In genomic region chr15:96254356-96254755, GRCm38 (mm10) we compare ENCODE assay signal across 9 mouse cellular contexts. TPM values are rescaled to one million over a fixed set of nuclear protein-coding genes. Genes with fewer than 3 reads are reported as not detected.
A peak's percentile ranks its signal among the peaks of the same experiment; 100 is the strongest.
DNase-seq lines count a peak whose midpoint lies in the region; ATAC-seq and TF ChIP-seq lines count a peak whose summit lies in the region.
"Had no signal": no experiment of that assay in that cellular context is flagged by ENCODE, and none has a peak within 500 bp of the region (broad histone marks: within the 10 kb centered on the region; RNA-seq: fewer than 3 reads in every experiment).

No protein-coding gene starts in this region.

- ATAC-seq in heart, embryonic 15.5 days (replicated peaks; ENCODE audit: insufficient number of reproducible peaks, insufficient read depth, low FRiP score, low read depth), result 0 out of 2 replicates have a peak, but pooled peaks have one; percentile 11
- ATAC-seq in hindbrain, embryonic 12.5 days (ENCODE audit: low FRiP score), result no peak
- ATAC-seq in midbrain, embryonic 13.5 days, result no peak

- H3K36me3 ChIP-seq in heart, embryonic 15.5 days, result no peaks in the 10 kb centered on the region
- no peaks in the 10 kb centered on the region for H3K36me3 ChIP-seq in hindbrain, embryonic 12.5 days
- no peaks in the 10 kb centered on the region for H3K36me3 ChIP-seq in midbrain, embryonic 13.5 days
- H3K36me3 ChIP-seq: G1E had no signal

- peak overlapping the region; percentile 44 for H3K4me3 ChIP-seq in heart, embryonic 15.5 days
- H3K4me3 ChIP-seq in cortical plate, adult 2 months (ENCODE audit: insufficient read depth, low read length), result peak overlapping the region; percentile 19; the same call in 1 of the 2 replicates
- H3K4me3 ChIP-seq in hindbrain, embryonic 12.5 days, result peak overlapping the region; percentile 26
- peak overlapping the region; percentile 36 for H3K4me3 ChIP-seq in midbrain, embryonic 13.5 days (replicated peaks)

- TF ChIP-seq POLR2A in cortical plate, adult 2 months (IDR thresholded peaks at IDR 0.05; ENCODE audit: extremely low read depth, insufficient read depth, low read length), result no peak

- H3K9ac ChIP-seq in heart, embryonic 15.5 days, result peak overlapping the region; percentile 38; the same call in 1 of the 2 replicates
- peak overlapping the region; percentile 32; the same call in 1 of the 2 replicates for H3K9ac ChIP-seq in hindbrain, embryonic 12.5 days
- peak overlapping the region; percentile 48; the same call in 1 of the 2 replicates for H3K9ac ChIP-seq in midbrain, embryonic 13.5 days (replicated peaks)

- no peak for TF ChIP-seq CTCF in cortical plate, adult 2 months (IDR thresholded peaks at IDR 0.05; ENCODE audit: extremely low read depth, insufficient read depth, low read length)

- peaks cover 15% of the 10 kb centered on the region for H3K4me1 ChIP-seq in heart, embryonic 15.5 days (replicated peaks)
- no peaks in the 10 kb centered on the region for H3K4me1 ChIP-seq in cortical plate, adult 2 months (ENCODE audit: control insufficient read depth, insufficient read depth, low read length)
- peaks cover 5% of the 10 kb centered on the region; the same call in 1 of the 2 replicates for H3K4me1 ChIP-seq in hindbrain, embryonic 12.5 days
- H3K4me1 ChIP-seq in midbrain, embryonic 13.5 days (replicated peaks), result peaks cover 9% of the 10 kb centered on the region; the same call in 1 of the 2 replicates

- H3K27ac ChIP-seq in heart, embryonic 15.5 days, result peak overlapping the region; percentile 46
- H3K27ac ChIP-seq in cortical plate, adult 2 months (ENCODE audit: insufficient read depth, low read length), result no peak overlapping the region
- H3K27ac ChIP-seq in hindbrain, embryonic 12.5 days, result no peak overlapping the region
- no peak overlapping the region for H3K27ac ChIP-seq in midbrain, embryonic 13.5 days

- no peak for DNase-seq in heart, postnatal 4 days
- no peak for DNase-seq in urinary bladder, postnatal 4 days (ENCODE audit: low spot score in 2 of 2)
- DNase-seq in adrenal gland, postnatal 25 days, result no peak
- no peak for DNase-seq in spleen, postnatal 14 days (ENCODE audit: low spot score in 2 of 2)

- peak overlapping the region; percentile 69 for H3K4me2 ChIP-seq in heart, embryonic 15.5 days
- peak overlapping the region; percentile 56 for H3K4me2 ChIP-seq in hindbrain, embryonic 12.5 days (replicated peaks)
- peak overlapping the region; percentile 60 for H3K4me2 ChIP-seq in midbrain, embryonic 13.5 days (replicated peaks)

- H3K9me3 ChIP-seq in heart, embryonic 15.5 days (replicated peaks), result no peaks in the 10 kb centered on the region
- no peaks in the 10 kb centered on the region for H3K9me3 ChIP-seq in hindbrain, embryonic 12.5 days (replicated peaks)
- H3K9me3 ChIP-seq in midbrain, embryonic 13.5 days, result no peaks in the 10 kb centered on the region
- H3K9me3 ChIP-seq: G1E had no signal

- 3% methylated on average over 17 of the region's 17 CpGs for WGBS in heart, embryonic 15.5 days
- WGBS in hindbrain, embryonic 12.5 days, result under 1% methylated on average over 17 of the region's 17 CpGs
- WGBS in midbrain, embryonic 13.5 days, result 3% methylated on average over 17 of the region's 17 CpGs

- no peaks in the 10 kb centered on the region for H3K27me3 ChIP-seq in heart, embryonic 15.5 days
- H3K27me3 ChIP-seq in hindbrain, embryonic 12.5 days, result no peaks in the 10 kb centered on the region
- no peaks in the 10 kb centered on the region for H3K27me3 ChIP-seq in midbrain, embryonic 13.5 days

RNA-seq across cellular contexts. Expression of gene Arid2, which starts 33.0 kb away (rescaled TPM):
- polyA plus RNA-seq in heart, embryonic 15.5 days (2015; fragmentation: Nextera tagmentation; extraction: Ambion mirVana), result 11.6 and 15.0 TPM in 2 replicates
- 10 to 100 TPM; 42.9 to 47.6 TPM for total RNA-seq in heart, postnatal 4 days (2021)
- 13.2 and 13.3 TPM in 2 replicates for polyA plus RNA-seq in cortical plate, adult 2 months (2012; rRNA removed)
- polyA plus RNA-seq in hindbrain, embryonic 12.5 days (2016; fragmentation: Nextera tagmentation; extraction: Ambion mirVana), result 34.4 and 37.3 TPM in 2 replicates
- 29.3 and 29.6 TPM in 2 replicates for polyA plus RNA-seq in midbrain, embryonic 13.5 days (2015; fragmentation: Nextera tagmentation; extraction: Ambion mirVana)
- total RNA-seq in adrenal gland, postnatal 25 days (2021), result 37.9 and 51.1 TPM in 2 replicates
